Mouse (Mus musculus) kidney, postnatal 0 days (tissue): ENCODE data around the gene Olfr95. TPM values are rescaled to one million over a fixed set of nuclear protein-coding genes. Genes with fewer than 3 reads are reported as not detected.
"Not testable (repeated sequence)": the region's sequence is repeated elsewhere in the genome, so short reads cannot be mapped to it uniquely, and the experiment has no call there.

Experiments used
- ATAC-seq: fragments of 200-750 bp; cut with Nextera tagmentation; replicated peaks from 2 replicates; pipeline ENCODE4 v1.8.0; 2017; ENCODE audit warnings: low read depth, moderate number of reproducible peaks, moderate TSS enrichment, moderate library complexity; ENCODE audit not compliant: low FRiP score
- DNase-seq: peaks from one replicate; pipeline ENCODE4 v3.0.0-alpha.2; 2016; ENCODE audit warnings: low spot score
- H3K27ac ChIP-seq: fragments of 300-500 bp; sonication (generic); 2 replicates; pipeline ENCODE4 v1.5.1; 2014; ENCODE audit warnings: mild to moderate bottlenecking
- H3K27me3 ChIP-seq: fragments of 300-500 bp; sonication (generic); 2 replicates; pipeline ENCODE4 v1.6.1; 2014; ENCODE audit warnings: low read length, mixed read lengths; ENCODE audit not compliant: insufficient read depth
- H3K36me3 ChIP-seq: fragments of 300-500 bp; sonication (generic); 2 replicates; pipeline ENCODE4 v1.6.1; 2014; ENCODE audit warnings: low read length, mixed read lengths; ENCODE audit not compliant: insufficient read depth
- H3K4me1 ChIP-seq: fragments of 300-500 bp; sonication (generic); replicated peaks from 2 replicates; pipeline ENCODE4 v1.6.1; 2014; ENCODE audit warnings: antibody characterized with exemption, low read length, mixed read lengths; ENCODE audit not compliant: insufficient read depth
- H3K4me2 ChIP-seq: fragments of 300-500 bp; sonication (generic); 2 replicates; pipeline ENCODE4 v1.6.1; 2014; ENCODE audit warnings: mild to moderate bottlenecking, low read length, moderate library complexity, mixed read lengths
- H3K4me3 ChIP-seq: fragments of 300-500 bp; sonication (generic); replicated peaks from 2 replicates; pipeline ENCODE4 v1.5.1; 2014; ENCODE audit warnings: low read depth, low read length
- H3K9ac ChIP-seq: fragments of 300-500 bp; sonication (generic); 2 replicates; pipeline ENCODE4 v1.6.1; 2014; ENCODE audit warnings: low read depth, low read length
- H3K9me3 ChIP-seq: fragments of 300-500 bp; sonication (generic); replicated peaks from 2 replicates; pipeline ENCODE4 v1.6.1; 2016; ENCODE audit warnings: low read length, inconsistent platforms, mixed read lengths
- CTCF ChIP-seq: IDR thresholded peaks from 2 replicates; pipeline ENCODE4 v1.5.1; 2016; ENCODE audit warnings: antibody characterized with exemption, low read depth, mild to moderate bottlenecking, moderate library complexity
- WGBS: fragments of 180-500 bp; shearing (Covaris S2); extraction: QIAGEN DNeasy Blood & Tissue Kit; methylation state at CpG from one replicate; pipeline ENCODE4 v1.1.7; 2014; 5-methylcytosine and 5-hydroxymethylcytosine counted together
- polyA plus RNA-seq: library from polyadenylated mRNA; unstranded; fragments of >200 nt; fragmentation: Nextera tagmentation; extraction: Ambion mirVana; gene quantifications from 2 replicates; pipeline ENCODE4 v1.2.1, GENCODE M21; 2015

The Olfr95 gene
- not detected in 2 replicates for polyA plus RNA-seq

DNA sequence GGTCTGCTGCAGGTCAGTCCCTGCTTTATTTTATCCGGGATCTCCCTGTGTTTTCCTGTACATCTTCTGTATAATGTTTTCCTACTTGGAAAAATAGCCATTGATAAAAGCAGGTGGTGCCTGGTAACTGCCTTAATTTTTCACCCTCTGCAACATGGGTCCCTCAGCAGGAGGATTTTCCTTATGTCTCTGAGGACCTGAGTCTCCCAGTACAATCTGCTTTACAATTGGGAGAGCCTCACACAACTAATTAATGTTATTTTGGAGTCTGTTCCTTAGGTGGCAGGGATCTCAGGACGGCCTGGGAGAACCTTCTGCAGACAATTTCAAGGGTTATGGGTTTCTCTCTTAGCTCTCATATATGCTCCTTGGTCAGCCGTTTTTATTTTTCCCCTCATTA, at the start of gene Olfr95:
TSS of gene Olfr95 (minus strand) at position 101 of the 400 bp plus-strand sequence.
- H3K4me2 ChIP-seq: no peak within 1 kb of the TSS
- H3K9ac ChIP-seq: no peak within 1 kb of the TSS
- whole genome bisulfite sequencing: 71% methylated on average over 3 of the region's 3 CpGs
- ATAC-seq (no peak), DNase-seq (no peak)
- peaks cover 10% of the 10 kb centered on the region for H3K27me3 ChIP-seq
- H3K4me1 ChIP-seq: no peaks in the 10 kb centered on the region
- no peak for TF ChIP-seq CTCF
- no peaks in the 10 kb centered on the region for H3K36me3 ChIP-seq
- no peaks in the 10 kb centered on the region for H3K9me3 ChIP-seq
- no peak within 1 kb of the TSS for H3K27ac ChIP-seq
- no peak within 1 kb of the TSS for H3K4me3 ChIP-seq

DNA sequence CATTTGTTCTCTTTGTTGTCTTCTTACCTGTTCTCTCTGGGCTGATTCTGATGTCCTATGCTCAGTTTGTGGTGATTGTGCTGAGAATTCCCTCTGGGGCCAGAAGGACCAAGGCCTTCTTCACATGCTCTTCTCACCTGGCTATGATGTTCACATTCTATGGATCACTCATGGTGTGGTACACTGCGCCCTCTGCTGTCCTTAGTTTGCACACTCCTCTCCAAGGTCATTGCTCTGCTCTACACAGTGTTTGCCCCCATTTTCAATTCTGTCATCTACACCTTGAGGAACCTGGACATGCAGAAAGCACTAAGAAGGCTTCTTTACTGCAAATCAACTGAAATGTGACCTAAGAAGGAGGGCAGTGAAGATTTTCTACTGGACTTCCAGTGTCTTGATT, 37.6 kb upstream of the Olfr95 start:
- no peaks in the 10 kb centered on the region for H3K36me3 ChIP-seq
- peak; percentile 56 for TF ChIP-seq CTCF
- no peaks in the 10 kb centered on the region for H3K27me3 ChIP-seq
- H3K4me2 ChIP-seq: no peak overlapping the region
- H3K27ac ChIP-seq: no peak overlapping the region
- no peak for ATAC-seq
- WGBS: 11% methylated on average over 1 of the region's 1 CpGs
- no peak overlapping the region for H3K4me3 ChIP-seq
- H3K9me3 ChIP-seq: no peaks in the 10 kb centered on the region
- no peak for DNase-seq
- H3K4me1 ChIP-seq: no peaks in the 10 kb centered on the region
- no peak overlapping the region for H3K9ac ChIP-seq

DNA sequence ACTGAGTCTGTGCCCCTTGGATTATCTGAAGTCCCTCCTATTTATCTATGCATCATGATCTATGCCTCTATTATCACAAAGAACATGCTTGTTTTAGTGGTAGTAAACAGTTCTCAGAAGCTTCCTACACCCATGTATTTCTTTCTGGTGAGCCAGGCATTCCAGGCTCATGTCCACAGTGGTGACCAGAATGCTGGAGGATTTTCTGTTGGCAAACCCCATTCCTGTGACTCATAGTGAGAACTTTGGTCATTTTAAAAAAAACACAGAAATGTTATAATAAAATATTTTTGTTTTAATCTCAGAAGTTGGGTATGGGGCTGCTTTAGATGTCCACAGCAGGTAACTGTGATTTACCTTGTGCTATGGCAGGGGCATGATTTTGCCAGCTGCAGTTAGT, 36.5 kb upstream of the Olfr95 start:
- Histone ChIP-seq H3K9ac (no peak overlapping the region), H3K36me3 (no peaks in the 10 kb centered on the region), H3K4me3 (no peak overlapping the region), H3K4me1 (no peaks in the 10 kb centered on the region), H3K27ac (no peak overlapping the region), H3K27me3 (no peaks in the 10 kb centered on the region), H3K9me3 (no peaks in the 10 kb centered on the region), H3K4me2 (no peak overlapping the region)
- no peak for TF ChIP-seq CTCF
- no peak for DNase-seq
- ATAC-seq: no peak

DNA sequence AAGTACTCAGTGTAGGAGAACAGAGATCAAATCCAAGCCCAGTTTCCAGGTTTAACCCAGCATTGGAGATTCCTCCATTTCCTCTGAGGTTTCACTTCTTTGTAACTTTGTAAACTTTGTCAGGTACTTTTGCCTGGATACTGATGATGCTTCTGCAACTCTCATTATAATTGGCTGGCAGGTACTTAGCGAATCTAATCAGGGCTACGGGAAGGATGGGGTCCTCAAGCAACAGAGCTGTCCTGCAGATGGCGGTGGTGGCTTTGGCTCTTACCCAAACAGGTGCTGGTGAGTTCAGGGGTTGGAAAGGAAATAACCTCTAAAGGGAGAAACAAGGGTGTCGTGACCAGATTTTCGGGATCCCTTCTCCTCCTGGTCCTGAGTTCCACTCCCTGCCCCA, 33.8 kb upstream of the Olfr95 start:
- Histone ChIP-seq H3K4me1 (no peaks in the 10 kb centered on the region), H3K27ac (no peak overlapping the region), H3K4me2 (no peak overlapping the region), H3K9me3 (no peaks in the 10 kb centered on the region), H3K4me3 (no peak overlapping the region), H3K27me3 (no peaks in the 10 kb centered on the region), H3K9ac (no peak overlapping the region), H3K36me3 (no peaks in the 10 kb centered on the region)
- 24% methylated on average over 5 of the region's 5 CpGs for WGBS
- peak; percentile 72 for DNase-seq
- TF ChIP-seq CTCF: no peak; the same call in 1 of the 2 replicates
- peak; percentile 77; the same call in 1 of the 2 replicates for ATAC-seq

DNA sequence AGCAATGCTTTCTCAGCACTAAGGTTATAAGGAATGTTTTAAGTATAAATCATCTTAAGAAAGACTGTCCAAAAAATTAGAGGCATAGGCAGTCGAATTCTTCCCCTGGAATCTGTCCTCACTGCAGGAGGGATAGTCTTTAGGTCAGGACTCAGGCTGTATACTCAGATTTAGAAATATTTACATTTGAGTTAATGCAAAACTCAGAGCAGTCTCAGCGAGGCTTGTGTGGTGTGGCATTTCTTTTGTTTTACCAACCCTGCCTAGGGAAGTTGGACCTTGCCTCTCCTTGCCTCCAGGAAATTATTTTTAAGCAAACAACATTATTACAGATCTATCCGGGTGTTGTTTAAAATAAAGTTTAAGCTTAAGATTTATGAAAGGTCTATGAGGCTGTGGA, 29.3 kb upstream of the Olfr95 start:
- WGBS: 48% methylated on average over 3 of the region's 3 CpGs
- no peak for ATAC-seq

DNA sequence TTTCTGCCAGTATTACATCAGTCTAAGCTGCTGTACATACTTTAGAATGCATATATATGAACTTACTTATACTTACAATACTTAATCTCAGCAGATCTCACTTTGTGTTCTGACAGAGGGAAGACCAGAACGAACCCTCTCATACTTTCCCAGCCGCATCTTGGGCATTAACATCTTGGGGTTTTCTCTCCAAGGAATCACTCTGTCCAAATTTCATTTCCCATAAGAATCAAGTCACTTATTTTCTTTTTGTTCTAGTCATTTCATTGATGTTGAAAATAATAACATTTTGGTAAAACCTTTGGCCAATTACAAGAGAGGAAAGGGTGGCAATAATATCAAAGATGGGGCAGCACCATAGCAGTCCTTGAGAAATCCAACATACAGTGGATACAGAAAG, 24.3 kb upstream of the Olfr95 start, which contains the start of gene Olfr97:
TSS of gene Olfr97 (minus strand) at position 101 of the 400 bp plus-strand sequence.
- not testable (repeated sequence) for H3K4me2 ChIP-seq, H3K4me3 ChIP-seq, H3K36me3 ChIP-seq, H3K27me3 ChIP-seq, DNase-seq, ATAC-seq, H3K9me3 ChIP-seq, H3K9ac ChIP-seq, H3K27ac ChIP-seq, H3K4me1 ChIP-seq
- WGBS: 91% methylated on average over 2 of the region's 2 CpGs

More for the DNA sequence above, 29.3 kb upstream of the Olfr95 start:
- no peaks in the 10 kb centered on the region for H3K36me3 ChIP-seq
- H3K9me3 ChIP-seq: no peaks in the 10 kb centered on the region
- H3K4me2 ChIP-seq: no peak overlapping the region
- no peak for DNase-seq
- TF ChIP-seq CTCF: no peak
- H3K4me3 ChIP-seq: no peak overlapping the region
- no peaks in the 10 kb centered on the region for H3K4me1 ChIP-seq
- H3K27me3 ChIP-seq: no peaks in the 10 kb centered on the region
- no peak overlapping the region for H3K27ac ChIP-seq
- H3K9ac ChIP-seq: no peak overlapping the region

DNA sequence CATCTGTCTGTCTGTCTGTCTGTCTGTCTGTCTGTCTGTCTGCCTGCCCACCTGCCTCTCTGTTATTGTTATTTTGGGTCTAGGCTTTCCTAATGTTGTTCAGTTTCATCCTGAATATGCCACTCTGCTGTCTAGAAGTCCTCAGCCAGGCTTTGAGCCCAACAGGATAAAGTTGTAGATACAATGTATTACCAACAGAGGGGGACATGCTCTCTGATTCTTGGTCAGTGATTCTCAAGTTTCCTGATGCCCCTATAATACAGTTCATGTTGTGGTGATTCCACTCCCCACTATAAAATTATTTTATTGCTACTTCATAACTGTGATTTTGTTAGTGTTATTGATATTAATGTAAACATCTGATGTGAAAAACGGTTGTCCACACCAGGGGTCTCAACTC, 9.0 kb upstream of the Olfr95 start:
- Histone ChIP-seq H3K4me2 (no peak overlapping the region), H3K4me3 (no peak overlapping the region), H3K27ac (no peak overlapping the region), H3K4me1 (no peaks in the 10 kb centered on the region), H3K9ac (no peak overlapping the region), H3K9me3 (no peaks in the 10 kb centered on the region), H3K36me3 (no peaks in the 10 kb centered on the region), H3K27me3 (no peaks in the 10 kb centered on the region)
- ATAC-seq (no peak), DNase-seq (peak; percentile 4)
- peak; percentile 31; the same call in 1 of the 2 replicates for TF ChIP-seq CTCF
- 32% methylated on average over 1 of the region's 1 CpGs for WGBS
